Mouse (Mus musculus): ENCODE measurements at regions not wholly inside any gene's neighbourhood (a gene's known extent, or its start where the extent isn't known, plus 50 kb on each side); places are given as distances from the start of the nearest gene placed in this dataset.

GRCm38 (mm10) chr1:166818682-166819081, 137.0 kb upstream of the Fmo9 start:
- TF ChIP-seq POLR2A (IDR thresholded peaks at IDR 0.05; ENCODE audit: insufficient read length, low read depth), result no peak
- TF ChIP-seq USF1 (IDR thresholded peaks at IDR 0.05; ENCODE audit: low read depth), result no peak
- no peak for TF ChIP-seq REST (IDR thresholded peaks at IDR 0.05; ENCODE audit: insufficient read depth, insufficient read length)
- TF ChIP-seq E2F4 (IDR thresholded peaks at IDR 0.05; ENCODE audit: insufficient read depth), result no peak
- TF ChIP-seq TCF12 (IDR thresholded peaks at IDR 0.05; ENCODE audit: insufficient read depth, poor library complexity, severe bottlenecking), result no peak
- TF ChIP-seq MYOG (IDR thresholded peaks at IDR 0.05; ENCODE audit: control insufficient read depth in 1 of 3, insufficient read depth in 1 of 3, insufficient read length in 2 of 3, low read depth in 2 of 3), result no peak
- no peak for TF ChIP-seq POLR2AphosphoS2 (IDR thresholded peaks at IDR 0.05; ENCODE audit: insufficient read length, low read depth)
- no peak for TF ChIP-seq TCF3 (IDR thresholded peaks at IDR 0.05; ENCODE audit: insufficient read length, low read depth)
- TF ChIP-seq CEBPB (IDR thresholded peaks at IDR 0.05; ENCODE audit: insufficient read depth, poor library complexity, severe bottlenecking), result no peak
- TF ChIP-seq MAX (IDR thresholded peaks at IDR 0.05; ENCODE audit: low read depth), result no peak
- no peak for TF ChIP-seq MYOD1 (IDR thresholded peaks at IDR 0.05; ENCODE audit: control insufficient read depth in 1 of 3, insufficient read length in 2 of 3, low read depth in 2 of 3)
- no peak for TF ChIP-seq SRF (IDR thresholded peaks at IDR 0.05; ENCODE audit: control insufficient read depth, insufficient read length, low read depth)

All from myocyte (in vitro differentiated cells).